Mouse (Mus musculus) erythroid progenitor cell, adult 5-6 weeks (primary cell): ENCODE results near the gene Cracr2b. TPM values are rescaled to one million over a fixed set of nuclear protein-coding genes. Genes with fewer than 3 reads are reported as not detected.

Experiments used
- ATAC-seq: replicated peaks from 2 replicates; pipeline ENCODE4 v1.8.0; 2016; ENCODE audit warnings: moderate number of reproducible peaks, mild to moderate bottlenecking, moderate TSS enrichment, inconsistent platforms; ENCODE audit not compliant: poor library complexity, low FRiP score, severe bottlenecking
- total RNA-seq, 2 experiments: library from RNA; stranded (forward) in 1 of 2; stranded (reverse) in 1 of 2; fragments of 150-400 nt in 1 of 2; fragments of 186-747, 209-891 nt in 1 of 2; gene quantifications; 2 replicates each; pipeline versions ENCODE4 v1.2.3 to v1.2.4; 2015 to 2017; ENCODE audit warnings: low replicate concordance in 2 of 2

The Cracr2b gene
- total RNA-seq (2015; ENCODE audit: low replicate concordance): not detected in 2 replicates
- 3.3 TPM in 1 of 2 replicates, not detected in the other for total RNA-seq (2017; ENCODE audit: low replicate concordance)

DNA sequence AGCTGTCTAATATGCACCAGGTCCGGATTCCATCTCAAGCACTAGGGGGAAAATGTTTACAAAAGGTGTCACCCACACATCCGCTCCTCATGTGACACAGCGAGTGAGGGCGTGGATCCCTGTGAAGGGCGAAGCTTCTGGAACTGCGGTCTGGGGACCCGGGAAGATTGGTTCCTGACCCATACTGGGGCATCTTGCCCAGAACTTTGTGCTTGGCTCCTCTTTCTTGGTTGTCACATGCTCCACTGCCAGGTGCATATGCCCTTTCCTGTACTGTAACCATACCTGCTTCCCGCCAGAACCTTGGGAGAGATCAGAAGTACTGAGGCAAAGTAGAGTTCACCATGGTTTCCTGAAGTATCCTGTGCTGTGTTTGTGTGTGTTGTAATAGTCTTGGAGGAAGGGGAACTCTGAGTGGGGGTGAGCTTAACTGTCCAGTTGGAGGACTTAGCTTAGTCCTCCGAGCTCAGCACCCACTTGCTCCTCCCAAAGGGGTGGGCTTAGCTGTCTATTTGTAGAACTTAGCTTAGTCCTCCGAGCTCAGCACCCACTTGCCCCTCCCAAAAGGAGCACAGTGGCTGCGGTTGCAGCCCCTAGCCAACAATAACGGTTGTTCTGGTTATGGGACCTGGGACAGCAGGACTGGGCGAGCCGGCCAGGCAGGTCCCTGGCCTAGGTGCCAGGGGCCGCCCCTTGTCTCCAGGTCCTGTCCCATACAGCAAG, at the start of gene Cracr2b:
Cracr2b (plus strand) TSS at position 704 of the 723 bp plus-strand sequence.
- ATAC-seq: no peak

DNA sequence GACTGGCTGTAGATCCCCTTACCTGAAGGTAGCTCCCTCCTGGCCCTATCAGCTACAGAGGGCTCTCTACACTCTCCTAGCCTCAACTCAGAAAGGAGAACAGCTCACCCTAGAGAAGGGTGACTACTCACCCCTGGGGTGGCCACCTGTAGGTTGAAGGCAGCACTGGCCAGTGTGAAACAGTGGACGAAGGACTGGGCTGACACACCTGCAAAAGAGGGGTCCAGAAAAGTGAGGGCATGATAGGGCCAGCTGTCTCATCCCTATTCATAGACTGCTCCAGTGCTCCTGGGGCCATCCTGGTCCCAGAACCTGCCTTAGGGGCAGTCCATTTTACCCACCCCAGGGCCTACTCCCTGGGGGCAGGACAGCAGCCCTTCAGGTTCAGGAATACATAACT, 49.2 kb upstream of the Cracr2b start:
- ATAC-seq: no peak

DNA sequence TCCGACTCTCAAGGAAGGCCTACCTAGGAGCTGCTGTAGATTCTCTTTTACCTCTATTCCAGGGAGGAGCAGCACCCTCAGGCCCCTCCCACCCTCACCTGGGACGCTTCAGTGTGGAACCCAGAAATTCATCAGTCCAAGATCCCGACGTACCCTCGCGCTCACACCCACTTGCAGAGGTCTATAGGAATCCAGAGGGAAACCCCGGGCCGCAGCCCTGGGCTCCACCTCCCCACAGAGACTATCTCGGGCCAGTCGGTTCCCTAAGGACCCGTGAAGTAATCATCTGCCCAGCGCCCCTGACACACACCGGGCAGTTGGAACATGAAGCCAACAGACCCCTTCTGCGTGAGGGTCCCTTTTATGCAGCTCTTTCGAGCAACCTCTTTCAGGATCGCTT, 47.6 kb upstream of the Cracr2b start:
- ATAC-seq: peak; percentile 20

DNA sequence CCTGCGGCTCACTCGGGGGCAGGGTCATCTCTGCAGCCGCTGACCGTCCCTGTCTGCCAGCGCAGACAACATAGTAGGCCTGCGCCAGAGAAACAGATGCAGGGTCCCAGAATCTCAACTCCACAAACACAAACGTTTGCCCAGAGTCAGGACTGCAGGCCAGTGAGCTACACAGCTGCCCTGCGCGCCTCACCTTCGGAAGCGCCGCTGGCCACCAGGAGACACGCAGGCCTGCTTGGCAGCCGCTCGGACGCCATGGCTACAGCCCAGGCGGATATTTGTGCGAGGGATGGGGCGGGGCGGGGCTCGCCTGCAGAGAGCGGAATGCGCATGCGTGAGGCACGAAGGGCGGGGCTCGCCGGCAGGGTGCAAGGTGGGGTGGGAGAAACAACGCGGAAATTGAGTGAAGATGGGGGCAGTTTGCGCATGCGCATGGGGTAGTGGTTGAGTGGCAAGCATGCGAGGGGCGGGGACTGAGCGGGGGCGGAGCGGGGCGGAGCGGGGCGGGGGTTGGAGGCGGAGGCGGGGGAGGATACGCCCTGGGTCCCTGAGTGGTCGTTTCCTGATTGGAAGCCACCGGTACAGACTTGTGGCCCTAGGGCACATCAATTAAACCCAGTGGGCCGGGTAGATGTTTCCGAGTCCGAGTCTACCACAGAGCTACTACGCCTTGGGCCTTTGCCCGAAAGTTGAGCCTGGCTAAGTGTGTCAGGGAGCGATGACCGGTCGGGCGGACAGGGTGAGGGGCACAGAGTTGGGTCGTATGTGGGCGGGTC, 46.9 kb upstream of the Cracr2b start, which contains the start of gene Gatd1:
Gatd1 (minus strand) TSS at position 328 of the 776 bp plus-strand sequence.
- ATAC-seq: peak; percentile 85

DNA sequence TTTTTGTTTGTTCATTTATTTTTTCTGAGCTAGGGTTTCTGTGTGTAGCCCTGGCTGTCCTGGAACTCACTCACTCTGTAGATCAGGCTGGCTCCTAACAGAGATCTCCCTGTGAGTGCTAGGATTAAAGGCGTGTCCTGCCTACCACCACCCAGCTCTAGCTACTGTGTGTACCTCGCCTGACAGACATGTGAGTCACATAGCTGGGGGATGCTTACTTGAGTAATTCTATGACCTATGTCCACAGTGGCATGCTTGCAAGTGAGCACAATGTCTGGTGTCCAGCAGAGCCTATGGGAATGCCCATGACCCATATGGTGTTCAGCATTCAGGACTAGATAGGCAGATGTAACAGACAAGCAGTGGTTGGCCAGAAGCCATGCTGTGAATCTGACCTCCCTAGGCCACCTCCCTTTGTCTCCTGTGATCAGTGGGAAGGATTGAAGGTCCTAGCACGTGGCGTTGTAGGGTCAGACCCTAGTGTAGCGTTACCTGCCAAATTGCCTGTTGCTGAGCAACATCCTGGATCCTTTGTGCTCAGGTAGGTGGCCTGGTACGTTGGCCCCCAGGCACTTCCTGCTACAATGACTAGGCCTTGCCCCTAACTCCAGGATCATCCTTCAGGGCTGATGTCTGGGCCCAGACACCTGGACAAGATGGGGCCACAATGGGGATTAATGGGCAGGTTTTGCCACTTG, 44.6 kb upstream of the Cracr2b start:
- no peak for ATAC-seq

DNA sequence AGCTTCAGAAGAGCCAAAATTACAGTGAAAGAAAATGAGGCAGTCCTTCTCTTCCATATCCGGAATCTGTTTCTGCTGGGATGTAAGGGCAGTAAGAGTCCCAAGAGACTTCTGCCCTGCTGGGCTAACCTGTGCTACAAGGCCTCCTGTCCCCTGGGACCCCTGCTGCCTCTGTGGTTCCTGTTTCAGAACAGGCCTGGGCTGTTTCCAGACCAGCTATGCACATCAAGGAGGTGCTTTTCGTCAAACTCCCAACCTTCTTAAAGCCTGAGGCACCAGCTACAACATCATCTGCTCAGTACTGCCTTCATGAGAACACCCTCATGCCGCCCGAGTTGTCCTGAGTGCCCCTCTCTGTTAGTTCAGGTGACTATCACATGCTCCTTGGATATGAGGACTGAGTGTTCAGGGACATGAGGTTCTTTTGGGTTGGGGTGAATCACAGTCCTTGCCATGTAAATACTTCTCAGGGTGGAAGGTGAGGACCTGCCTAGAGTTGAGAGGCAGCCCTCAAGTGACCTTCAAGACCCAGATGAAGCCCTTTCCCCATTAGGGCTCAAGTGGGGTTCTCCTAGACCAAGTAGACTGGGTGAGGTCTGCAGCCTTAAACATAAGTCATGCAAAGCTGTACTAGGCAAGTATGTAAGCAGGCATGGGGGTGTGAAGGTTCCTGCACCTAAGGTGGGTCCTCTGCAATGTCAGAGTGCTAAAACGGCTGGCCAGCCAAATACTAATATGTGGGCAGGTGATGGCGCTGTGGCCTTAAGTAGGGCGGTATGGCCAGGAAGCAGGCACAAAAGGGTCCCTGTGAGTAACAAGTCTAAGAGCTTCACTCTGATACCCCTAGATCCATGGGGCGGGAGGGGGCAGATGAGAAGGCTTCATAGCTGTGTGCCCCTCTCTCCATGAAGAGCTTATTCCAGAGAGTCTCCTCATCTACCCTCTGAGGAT, 42.9 kb upstream of the Cracr2b start:
- no peak for ATAC-seq

DNA sequence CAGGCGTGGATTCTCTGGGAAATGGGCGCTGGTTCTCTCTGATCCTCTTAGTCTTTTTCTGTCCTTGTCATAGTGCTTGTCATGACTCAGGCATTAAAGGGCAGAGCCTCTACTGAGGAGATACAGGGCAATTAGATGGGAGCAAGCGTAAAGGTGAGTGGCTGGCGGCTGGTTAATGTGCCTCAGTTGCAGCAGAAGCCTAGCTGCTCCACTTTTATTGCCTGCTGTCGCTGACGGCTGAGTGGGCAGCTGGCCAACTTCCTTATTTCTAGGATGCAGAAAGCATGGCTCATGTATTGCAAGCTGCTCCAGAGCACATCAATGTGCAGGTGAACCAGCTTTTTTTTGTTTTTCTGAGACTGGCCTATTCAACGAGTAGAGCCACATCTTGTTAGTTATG, 41.9 kb upstream of the Cracr2b start:
- ATAC-seq: no peak

DNA sequence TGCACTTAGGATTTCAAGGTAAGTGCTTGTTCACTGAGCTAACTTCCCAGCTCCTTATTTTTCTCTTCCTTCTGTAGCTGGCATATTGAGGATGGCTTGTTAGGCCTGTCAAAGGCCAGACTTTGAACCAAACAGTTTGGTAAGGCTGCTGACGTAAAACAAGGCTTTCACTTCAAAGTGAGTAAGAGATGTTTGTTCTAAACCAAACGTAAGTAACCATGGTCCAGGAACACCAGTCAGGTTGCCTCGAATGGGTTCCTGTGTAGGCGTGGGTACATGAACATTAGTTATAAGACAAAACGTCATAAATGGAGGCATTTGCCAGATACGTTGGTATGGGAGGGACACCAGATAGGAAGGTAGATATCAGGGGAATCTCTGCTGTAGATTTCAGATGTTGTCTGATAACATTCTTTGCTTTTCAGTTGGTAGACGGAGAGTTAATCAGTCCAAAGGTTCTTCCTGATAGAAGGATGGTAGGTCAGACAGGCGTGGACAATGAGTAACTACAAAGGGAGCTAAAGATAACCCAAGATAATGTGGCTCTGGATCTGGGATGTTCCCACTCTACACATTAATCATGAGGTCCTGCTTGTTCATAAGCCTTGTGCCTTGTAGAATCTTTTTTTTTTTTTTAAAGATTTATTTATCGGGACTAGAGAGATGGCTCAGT, 40.7 kb upstream of the Cracr2b start:
- ATAC-seq: no peak

DNA sequence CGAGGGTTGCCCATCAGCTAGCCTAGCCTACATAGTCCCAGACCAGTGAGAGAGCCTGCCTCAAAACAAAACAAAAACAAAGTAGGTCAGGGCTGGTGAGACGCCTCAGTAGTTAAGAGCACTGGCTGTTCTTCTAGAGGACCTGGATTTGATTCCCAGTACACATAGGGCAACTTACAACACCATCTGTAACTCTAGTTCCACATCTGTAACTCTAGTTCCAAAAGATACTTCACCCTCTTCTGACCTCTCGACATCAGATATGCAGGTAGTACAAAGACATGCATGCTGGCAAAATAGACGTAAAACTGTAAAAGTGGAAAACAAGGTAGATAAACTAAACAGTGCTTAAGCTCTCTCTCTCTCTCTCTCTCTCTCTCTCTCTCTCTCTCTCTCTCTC, 37.1 kb upstream of the Cracr2b start:
- ATAC-seq: no peak

DNA sequence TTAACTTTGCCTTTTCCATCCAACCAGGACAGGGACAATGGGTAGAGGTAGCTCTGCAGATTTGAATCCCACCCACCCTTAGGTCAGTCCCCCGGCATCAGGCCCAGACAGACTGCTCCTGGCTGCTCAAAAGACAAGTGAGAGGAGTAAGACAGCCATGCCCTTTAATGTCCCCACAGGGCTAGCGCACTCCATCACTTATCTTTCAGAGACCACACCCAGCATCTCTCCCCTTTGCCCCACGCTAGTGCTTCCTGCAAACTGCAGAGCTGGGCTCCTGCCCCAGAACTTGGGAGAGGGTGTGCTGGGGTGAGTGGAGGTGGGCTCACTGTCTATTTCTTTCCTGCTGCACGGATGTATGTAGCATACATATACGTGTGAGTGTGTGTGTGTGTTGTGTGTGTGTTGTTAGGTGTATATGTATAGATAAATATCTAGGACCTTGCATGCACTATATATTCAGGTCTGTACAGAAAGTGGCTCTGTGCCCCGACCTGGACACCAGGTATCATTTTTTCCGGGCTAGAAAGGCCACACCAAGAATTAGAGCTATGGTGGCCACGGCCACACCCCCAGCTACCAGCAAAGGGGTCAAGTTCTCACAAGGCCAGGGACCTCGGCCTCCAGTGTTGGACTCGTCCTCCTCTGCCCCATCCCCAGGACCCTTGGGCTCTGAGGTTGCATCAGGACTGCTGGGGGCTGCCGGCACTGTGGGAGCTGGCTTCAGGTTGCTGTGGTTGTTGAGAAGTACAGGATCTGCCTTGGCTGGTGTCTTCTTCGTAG, 33.8 kb upstream of the Cracr2b start:
- no peak for ATAC-seq

DNA sequence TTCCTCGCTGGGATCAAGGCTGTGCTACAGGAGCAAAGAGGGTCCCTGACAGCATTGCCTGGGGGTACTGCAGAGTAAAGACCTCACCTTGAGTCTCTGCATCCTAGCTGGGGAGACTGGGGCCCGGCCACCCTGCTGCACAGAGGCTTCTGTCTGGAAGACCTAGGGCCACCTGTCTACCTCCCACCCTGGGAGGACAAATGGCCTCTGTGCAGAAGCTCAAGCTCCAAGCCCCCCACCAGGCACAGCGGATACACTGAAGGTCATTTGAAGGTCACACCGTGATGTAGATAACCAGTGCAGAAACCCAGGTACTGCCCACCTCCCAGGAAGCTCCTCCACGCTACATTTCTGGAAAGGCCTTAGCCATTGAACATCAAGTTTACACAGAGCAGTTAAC, 32.2 kb upstream of the Cracr2b start:
- ATAC-seq: no peak

DNA sequence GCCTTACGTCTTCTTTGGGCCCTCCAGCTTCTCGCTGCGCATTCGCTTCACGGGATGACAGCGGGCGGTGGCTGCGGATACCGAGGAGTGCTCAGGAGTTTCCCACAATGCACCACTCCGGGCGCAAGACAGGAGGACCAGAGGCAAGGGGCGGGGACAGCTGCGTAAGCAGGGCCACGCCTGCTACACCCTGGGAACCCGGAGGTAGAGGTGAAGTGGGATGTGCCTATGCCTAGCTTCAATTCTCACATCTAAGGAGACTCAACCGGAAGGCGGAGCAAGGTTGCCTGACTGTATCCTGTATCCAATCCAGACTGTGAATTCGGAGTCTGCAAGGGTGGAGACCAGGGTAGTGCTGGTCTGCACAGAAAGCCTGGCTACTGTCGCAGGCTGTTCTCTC, 31.6 kb upstream of the Cracr2b start, which contains the start of gene Cend1:
Cend1 (minus strand) TSS at position 182 of the 400 bp plus-strand sequence.
- ATAC-seq: no peak

DNA sequence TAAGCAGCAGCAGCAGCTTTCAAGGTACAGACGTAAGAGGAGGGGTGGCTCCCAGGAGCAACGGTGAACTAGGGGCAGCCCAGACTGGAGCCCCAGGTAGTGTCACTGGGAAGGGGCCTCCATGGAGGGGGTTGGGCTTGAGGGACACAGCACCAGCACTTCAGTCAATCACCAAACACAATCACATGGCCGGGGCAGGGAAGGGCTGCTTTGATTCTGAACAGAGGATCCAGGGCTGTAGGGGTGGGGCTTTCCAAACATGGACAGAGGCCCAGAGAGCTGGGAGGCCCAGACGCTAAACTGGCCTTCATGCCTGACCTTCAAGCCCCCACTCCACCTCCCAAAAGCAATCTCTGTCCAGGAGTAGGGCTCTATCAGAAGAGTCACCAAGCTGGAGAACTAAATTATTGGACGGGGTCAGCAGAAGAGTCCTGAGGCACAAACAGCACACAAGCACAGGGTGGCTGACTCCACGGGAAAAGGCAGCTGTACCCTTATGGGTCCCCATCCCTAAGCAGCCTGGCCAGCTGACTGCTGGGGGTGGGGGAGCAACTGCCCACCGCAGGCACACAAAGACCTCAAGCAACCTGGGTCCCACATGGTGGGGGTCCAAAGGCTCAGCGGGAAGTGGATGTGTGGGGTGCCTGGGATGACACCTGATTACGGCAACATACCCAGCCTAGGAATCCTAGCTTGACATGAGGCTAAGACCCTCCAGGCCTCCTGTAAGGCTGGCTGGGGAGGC, 30.9 kb upstream of the Cracr2b start:
- ATAC-seq: no peak

DNA sequence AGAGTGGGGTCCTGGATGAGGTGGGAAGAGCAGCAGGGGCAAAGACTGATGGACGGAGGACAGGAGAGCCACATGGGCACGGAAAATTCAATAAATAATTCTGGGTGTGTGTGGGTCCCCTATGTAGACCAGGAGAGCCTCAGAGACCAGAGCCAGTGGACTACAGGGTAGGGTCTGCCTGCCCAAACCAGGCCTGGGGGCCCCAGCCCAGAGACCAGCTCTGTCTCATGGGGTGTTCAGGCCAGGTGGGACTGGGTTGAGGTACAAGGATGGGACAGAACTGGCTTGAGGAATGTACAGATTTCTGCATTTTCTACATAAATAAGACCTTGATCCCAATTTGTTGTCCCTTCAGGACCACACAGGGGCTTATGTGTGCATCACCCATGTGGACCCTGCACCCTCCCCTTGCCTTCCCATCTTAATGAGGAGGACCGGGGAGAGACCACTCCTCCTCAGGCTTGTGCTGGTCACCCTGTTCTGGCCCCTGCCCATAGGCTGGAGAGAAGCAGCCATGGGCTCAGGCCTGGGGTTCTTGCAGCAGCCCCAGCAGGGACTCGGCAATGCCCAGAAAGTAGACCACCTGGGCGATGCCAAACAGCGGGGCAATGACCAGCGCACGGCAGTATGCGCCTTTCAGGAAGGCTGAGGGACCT, 30.2 kb upstream of the Cracr2b start:
- no peak for ATAC-seq

DNA sequence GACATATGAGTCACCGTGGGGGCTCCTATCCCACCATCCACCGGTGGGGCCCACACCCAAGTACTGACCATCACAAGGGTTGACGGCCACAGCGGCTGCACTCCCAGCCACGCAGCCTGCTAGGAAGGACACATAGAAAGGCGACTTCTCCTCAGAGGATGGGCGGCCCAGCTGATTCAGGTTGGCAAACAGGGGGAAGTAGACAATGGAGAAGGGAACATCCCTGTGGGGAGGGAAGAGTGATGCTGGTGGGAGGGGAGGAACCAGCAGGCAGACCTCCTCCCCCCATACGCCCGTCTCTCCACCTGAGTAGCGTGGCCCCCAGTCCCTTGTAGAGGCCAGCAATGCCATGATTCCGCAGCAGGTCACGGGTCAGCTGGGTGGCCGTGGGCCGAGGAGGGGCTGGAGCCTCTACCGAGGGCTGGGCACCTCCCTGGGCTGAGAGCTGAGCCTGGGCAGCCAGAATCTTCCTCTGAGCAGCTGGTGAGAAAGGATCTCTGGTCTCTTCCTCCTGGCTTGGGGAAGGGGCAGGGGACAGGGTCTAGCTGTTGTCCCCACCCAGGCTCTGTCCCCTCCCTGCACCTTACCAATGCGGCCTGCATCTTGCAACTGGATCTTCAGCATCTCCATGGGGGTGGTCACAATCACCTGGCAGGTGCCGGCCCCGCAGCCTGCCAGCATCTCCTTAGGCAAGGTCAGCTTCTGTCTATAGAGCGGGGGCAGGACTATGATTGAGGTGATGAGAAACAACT, 29.3 kb upstream of the Cracr2b start:
- ATAC-seq: no peak

DNA sequence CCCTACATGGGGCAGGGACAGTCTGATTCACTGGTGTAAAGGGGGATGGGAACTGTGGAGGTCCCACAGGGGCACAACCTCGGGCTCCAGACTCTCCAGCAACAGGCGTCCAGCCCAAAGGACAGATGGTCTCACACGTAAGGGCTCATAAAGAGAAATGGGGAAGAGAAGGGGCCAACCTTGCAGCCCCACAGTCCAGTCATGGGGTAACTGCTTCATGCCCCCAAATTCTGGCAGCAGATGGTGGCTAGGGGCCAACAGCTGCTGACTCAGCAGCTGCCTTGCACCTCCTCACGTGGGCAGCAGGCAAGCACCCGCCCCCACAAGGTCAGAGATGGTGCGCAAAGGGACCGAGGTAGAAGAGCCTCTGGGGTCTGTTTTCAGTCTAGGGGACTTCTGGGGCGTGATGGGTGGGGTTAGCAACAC, 28.7 kb upstream of the Cracr2b start:
- ATAC-seq: no peak
